Mouse (Mus musculus): ENCODE results near the gene Phex.

- TF ChIP-seq CTCF (IDR thresholded peaks at IDR 0.05; ENCODE audit: extremely low read depth, insufficient read depth, low read length) (no peak), POLR2A (IDR thresholded peaks at IDR 0.05; ENCODE audit: extremely low read depth, insufficient read depth, low read length) (no peak)
These were observed 212.4 kb downstream of the Phex start for GRCm38 (mm10) chrX:157202736-157203135.

Data from cortical plate, adult 2 months (tissue).